Mouse (Mus musculus) heart, embryonic 14.5 days (tissue): ENCODE measurements around the gene Slc46a2. TPM values are rescaled to one million over a fixed set of nuclear protein-coding genes. Genes with fewer than 3 reads are reported as not detected.

Source experiments
- ATAC-seq: fragments of 200-750 bp; cut with Nextera tagmentation; 2 replicates; pipeline ENCODE4 v1.8.0; 2017; ENCODE audit warnings: low read depth, moderate TSS enrichment; ENCODE audit not compliant: insufficient number of reproducible peaks, insufficient read depth, low FRiP score
- H3K27ac ChIP-seq, 2 experiments: fragments of 200-500 bp in 1 of 2; fragments of 300-500 bp in 1 of 2; sonication (generic) in 1 of 2; replicated peaks in 1 of 2; 2 replicates each; pipeline ENCODE4 v1.5.1; 2012 to 2014; ENCODE audit warnings: low read depth in 2 of 2, low read length in 2 of 2, control low read depth in 1 of 2, mild to moderate bottlenecking in 1 of 2, mixed read lengths in 1 of 2; ENCODE audit not compliant: control insufficient read depth in 1 of 2, insufficient read depth in 1 of 2
- H3K27me3 ChIP-seq: fragments of 300-500 bp; sonication (generic); 2 replicates; pipeline ENCODE4 v1.6.1; 2014; ENCODE audit warnings: mild to moderate bottlenecking, low read length, control low read depth; ENCODE audit not compliant: control insufficient read depth, insufficient read depth
- H3K36me3 ChIP-seq: fragments of 300-500 bp; sonication (generic); 2 replicates; pipeline ENCODE4 v1.6.1; 2014; ENCODE audit warnings: mild to moderate bottlenecking, control low read depth, low read length, mixed read lengths; ENCODE audit not compliant: control insufficient read depth, insufficient read depth
- H3K4me1 ChIP-seq, 2 experiments: fragments of 200-500 bp in 1 of 2; fragments of 300-500 bp in 1 of 2; sonication (generic) in 1 of 2; 2 replicates each; pipeline ENCODE4 v1.6.1; 2012 to 2014; ENCODE audit warnings: low read length in 2 of 2, control low read depth in 1 of 2, mixed read lengths in 1 of 2; ENCODE audit not compliant: control insufficient read depth in 2 of 2, insufficient read depth in 2 of 2
- H3K4me2 ChIP-seq: fragments of 300-500 bp; sonication (generic); 2 replicates; pipeline ENCODE4 v1.6.1; 2014; ENCODE audit warnings: mild to moderate bottlenecking, low read length
- H3K4me3 ChIP-seq, 2 experiments: fragments of 200-500 bp in 1 of 2; fragments of 300-500 bp in 1 of 2; sonication (generic) in 1 of 2; 2 replicates each; pipeline ENCODE4 v1.5.1; 2012 to 2014; ENCODE audit warnings: low read length in 2 of 2, mild to moderate bottlenecking in 2 of 2, control low read depth in 1 of 2, low read depth in 1 of 2, moderate library complexity in 1 of 2; ENCODE audit not compliant: control insufficient read depth in 1 of 2, insufficient read depth in 1 of 2
- H3K9ac ChIP-seq: fragments of 300-500 bp; sonication (generic); 2 replicates; pipeline ENCODE4 v1.6.1; 2014; ENCODE audit warnings: mild to moderate bottlenecking, low read length
- H3K9me3 ChIP-seq: fragments of 300-500 bp; sonication (generic); 2 replicates; pipeline ENCODE4 v1.6.1; 2016; ENCODE audit warnings: low read length, control low read depth; ENCODE audit not compliant: control insufficient read depth
- WGBS: fragments of 180-500 bp; shearing (Covaris S2); extraction: QIAGEN DNeasy Blood & Tissue Kit; methylation state at CpG from one replicate; pipeline ENCODE4 v1.1.7; 2014; 5-methylcytosine and 5-hydroxymethylcytosine counted together
- polyA plus RNA-seq: library from polyadenylated mRNA; unstranded; fragments of >200 nt; fragmentation: Nextera tagmentation; extraction: Ambion mirVana; gene quantifications from 2 replicates; pipeline ENCODE4 v1.2.1, GENCODE M21; 2014

Gene Slc46a2
- polyA plus RNA-seq, 1 experiment from 2014 or later, result 0.11 TPM

GRCm38 (mm10) chr4:59888014-59888413 lies 26.8 kb downstream of the Slc46a2 start:
- peaks cover 21 to 22% of the 10 kb centered on the region in 2 experiments for H3K4me1 ChIP-seq
- WGBS, result 84% methylated on average over 5 of the region's 5 CpGs
- H3K27ac ChIP-seq, result no peak overlapping the region
- H3K36me3 ChIP-seq, result peaks cover 28% of the 10 kb centered on the region
- H3K4me3 ChIP-seq, result no peak overlapping the region
- no peaks in the 10 kb centered on the region for H3K9me3 ChIP-seq
- no peaks in the 10 kb centered on the region for H3K27me3 ChIP-seq
- no peak overlapping the region for H3K9ac ChIP-seq
- H3K4me2 ChIP-seq, result no peak overlapping the region
- no peak for ATAC-seq

- Histone ChIP-seq H3K4me2 (no peak overlapping the region), H3K4me3 (no peak overlapping the region), H3K27ac (no peak overlapping the region), H3K36me3 (peaks cover 32% of the 10 kb centered on the region), H3K27me3 (no peaks in the 10 kb centered on the region), H3K4me1 (peaks cover 18% of the 10 kb centered on the region in 2 experiments), H3K9me3 (no peaks in the 10 kb centered on the region), H3K9ac (no peak overlapping the region)
- ATAC-seq, result no peak
- whole genome bisulfite sequencing, result 87% methylated on average over 5 of the region's 5 CpGs
These were observed 27.8 kb downstream of the Slc46a2 start for GRCm38 (mm10) chr4:59887011-59887410.

GRCm38 (mm10) chr4:59886281-59886680 lies 28.6 kb downstream of the Slc46a2 start:
- H3K9ac ChIP-seq, result no peak overlapping the region
- H3K27ac ChIP-seq, result no peak overlapping the region
- H3K4me1 ChIP-seq, result peaks cover 14% of the 10 kb centered on the region in 2 experiments
- no peaks in the 10 kb centered on the region for H3K27me3 ChIP-seq
- H3K4me2 ChIP-seq, result no peak overlapping the region
- H3K4me3 ChIP-seq, result no peak overlapping the region
- no peak for ATAC-seq
- H3K36me3 ChIP-seq, result peaks cover 32% of the 10 kb centered on the region
- H3K9me3 ChIP-seq, result no peaks in the 10 kb centered on the region
- 82% methylated on average over 6 of the region's 6 CpGs for whole genome bisulfite sequencing

GRCm38 (mm10) chr4:59884136-59884696 lies 30.6 kb downstream of the Slc46a2 start:
- H3K4me2 ChIP-seq, result no peak overlapping the region
- H3K9ac ChIP-seq, result no peak overlapping the region
- no peaks in the 10 kb centered on the region for H3K27me3 ChIP-seq
- no peak overlapping the region for H3K4me3 ChIP-seq
- H3K27ac ChIP-seq, result peak overlapping the region in 1 of 2 experiments; percentile 37; a peak in 1 of 4 replicates
- H3K4me1 ChIP-seq, result no peaks in the 10 kb centered on the region
- WGBS, result 77% methylated on average over 6 of the region's 6 CpGs
- no peak for ATAC-seq
- no peaks in the 10 kb centered on the region for H3K9me3 ChIP-seq
- peaks cover 47% of the 10 kb centered on the region for H3K36me3 ChIP-seq

GRCm38 (mm10) chr4:59881210-59881609 lies 33.6 kb downstream of the Slc46a2 start:
- no peak for ATAC-seq
- no peak overlapping the region for H3K4me2 ChIP-seq
- H3K9me3 ChIP-seq, result no peaks in the 10 kb centered on the region
- H3K27me3 ChIP-seq, result no peaks in the 10 kb centered on the region
- 83% methylated on average over 2 of the region's 2 CpGs for WGBS
- no peak overlapping the region for H3K4me3 ChIP-seq
- H3K4me1 ChIP-seq, result no peaks in the 10 kb centered on the region
- no peak overlapping the region for H3K27ac ChIP-seq
- H3K36me3 ChIP-seq, result peaks cover 43% of the 10 kb centered on the region
- no peak overlapping the region for H3K9ac ChIP-seq

GRCm38 (mm10) chr4:59880725-59881124 lies 34.1 kb downstream of the Slc46a2 start:
- Histone ChIP-seq H3K36me3 (peaks cover 38% of the 10 kb centered on the region), H3K27ac (no peak overlapping the region), H3K4me2 (no peak overlapping the region), H3K4me1 (no peaks in the 10 kb centered on the region), H3K9me3 (no peaks in the 10 kb centered on the region), H3K9ac (no peak overlapping the region), H3K4me3 (no peak overlapping the region), H3K27me3 (no peaks in the 10 kb centered on the region)
- WGBS, result 85% methylated on average over 5 of the region's 5 CpGs
- ATAC-seq, result no peak

GRCm38 (mm10) chr4:59879444-59879843 lies 35.4 kb downstream of the Slc46a2 start:
- Histone ChIP-seq H3K27ac (no peak overlapping the region), H3K9me3 (no peaks in the 10 kb centered on the region), H3K36me3 (peaks cover 26% of the 10 kb centered on the region), H3K9ac (no peak overlapping the region), H3K27me3 (no peaks in the 10 kb centered on the region), H3K4me2 (no peak overlapping the region), H3K4me3 (no peak overlapping the region), H3K4me1 (no peaks in the 10 kb centered on the region)
- no peak for ATAC-seq
- WGBS, result 88% methylated on average over 3 of the region's 3 CpGs

- no peak overlapping the region for H3K4me3 ChIP-seq
- peaks cover 26% of the 10 kb centered on the region for H3K36me3 ChIP-seq
- H3K4me1 ChIP-seq, result no peaks in the 10 kb centered on the region
- no peak overlapping the region for H3K9ac ChIP-seq
- H3K4me2 ChIP-seq, result no peak overlapping the region
- H3K27me3 ChIP-seq, result no peaks in the 10 kb centered on the region
- H3K9me3 ChIP-seq, result no peaks in the 10 kb centered on the region
- no peak overlapping the region for H3K27ac ChIP-seq
- WGBS, result 59% methylated on average over 8 of the region's 8 CpGs
- no peak for ATAC-seq
These were observed 36.3 kb downstream of the Slc46a2 start for GRCm38 (mm10) chr4:59878595-59878994.
